Mouse (Mus musculus): Measurements from ENCODE around the gene Nadk. TPM values are rescaled to one million over a fixed set of nuclear protein-coding genes. Genes with fewer than 3 reads are reported as not detected.

The Nadk gene
- polyA plus RNA-seq, 1 experiment from 2014 or later = 75.2 TPM

DNA sequence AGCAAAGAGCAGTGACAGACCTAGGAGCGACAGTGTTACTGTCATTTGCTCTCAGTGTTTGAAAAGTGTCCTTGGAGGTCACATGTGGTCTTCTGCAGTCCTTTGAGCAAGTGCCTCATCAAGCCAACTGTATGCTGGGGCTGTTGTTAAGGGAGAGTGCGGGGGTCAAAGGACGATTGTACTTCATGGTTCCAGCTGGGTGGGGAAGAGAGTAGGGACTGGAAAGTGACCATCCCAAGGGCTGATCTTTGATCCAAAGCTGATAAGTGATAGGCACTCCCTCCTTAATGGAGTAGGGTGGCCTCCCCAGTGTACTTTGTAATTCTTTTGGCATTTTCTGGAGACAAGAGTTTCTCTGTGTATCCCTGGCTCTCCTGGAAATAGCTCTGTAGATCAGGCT, 49.7 kb downstream of the Nadk start:
- 87% methylated on average over 3 of the region's 3 CpGs for WGBS
- H3K27me3 ChIP-seq (ENCODE audit: control insufficient read depth, insufficient read depth, low read length) = no peaks in the 10 kb centered on the region
- no peaks in the 10 kb centered on the region for H3K9me3 ChIP-seq (ENCODE audit: control insufficient read depth, low read length)
- no peak overlapping the region for H3K9ac ChIP-seq (ENCODE audit: low read length)
- H3K4me2 ChIP-seq (replicated peaks; ENCODE audit: low read depth) = no peak overlapping the region
- H3K36me3 ChIP-seq (ENCODE audit: control insufficient read depth, insufficient read depth, low read length) = peaks cover 19% of the 10 kb centered on the region
- no peaks in the 10 kb centered on the region for H3K4me1 ChIP-seq (replicated peaks; ENCODE audit: control insufficient read depth, insufficient read depth)
- ATAC-seq (ENCODE audit: low FRiP score, low TSS enrichment) = no peak
- DNase-seq (ENCODE audit: low spot score) = no peak
- H3K27ac ChIP-seq (replicated peaks) = no peak overlapping the region
- H3K4me3 ChIP-seq (ENCODE audit: low read depth, low read length) = no peak overlapping the region
- TF ChIP-seq CTCF (IDR thresholded peaks at IDR 0.05; ENCODE audit: low read depth) (no peak), EP300 (optimal IDR thresholded peaks at IDR 0.05) (no peak)

DNA sequence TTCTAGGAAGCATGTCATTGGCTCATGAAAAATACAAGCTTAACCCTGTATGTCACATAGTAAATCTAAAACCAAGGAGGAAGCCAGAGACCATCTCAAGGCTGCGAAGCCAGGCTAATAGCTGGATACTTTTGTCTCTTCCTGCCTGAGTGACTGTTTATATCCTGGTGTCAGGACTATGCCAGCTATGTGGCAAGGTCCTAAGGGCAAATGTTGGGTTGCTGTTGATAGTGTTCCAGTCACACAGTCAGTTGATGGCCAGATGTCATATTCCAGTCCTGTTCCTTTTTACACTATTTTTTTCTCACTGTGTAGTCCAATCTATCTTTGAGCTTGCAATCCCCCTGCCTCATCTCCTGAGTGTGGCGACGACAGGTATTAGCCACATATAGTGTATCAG, 51.1 kb downstream of the Nadk start:
- DNase-seq (ENCODE audit: low spot score) (no peak), ATAC-seq (ENCODE audit: low FRiP score, low TSS enrichment) (no peak)
- H3K9me3 ChIP-seq (ENCODE audit: control insufficient read depth, low read length) = no peaks in the 10 kb centered on the region
- no peaks in the 10 kb centered on the region for H3K27me3 ChIP-seq (ENCODE audit: control insufficient read depth, insufficient read depth, low read length)
- H3K36me3 ChIP-seq (ENCODE audit: control insufficient read depth, insufficient read depth, low read length) = peaks cover 29% of the 10 kb centered on the region
- no peak for TF ChIP-seq CTCF (IDR thresholded peaks at IDR 0.05; ENCODE audit: low read depth)
- TF ChIP-seq EP300 (optimal IDR thresholded peaks at IDR 0.05) = no peak
- H3K4me2 ChIP-seq (replicated peaks; ENCODE audit: low read depth) = no peak overlapping the region
- H3K27ac ChIP-seq (replicated peaks) = no peak overlapping the region
- no peak overlapping the region for H3K9ac ChIP-seq (ENCODE audit: low read length)
- no peaks in the 10 kb centered on the region for H3K4me1 ChIP-seq (replicated peaks; ENCODE audit: control insufficient read depth, insufficient read depth)
- 91% methylated on average over 3 of the region's 3 CpGs for WGBS
- no peak overlapping the region for H3K4me3 ChIP-seq (ENCODE audit: low read depth, low read length)

DNA sequence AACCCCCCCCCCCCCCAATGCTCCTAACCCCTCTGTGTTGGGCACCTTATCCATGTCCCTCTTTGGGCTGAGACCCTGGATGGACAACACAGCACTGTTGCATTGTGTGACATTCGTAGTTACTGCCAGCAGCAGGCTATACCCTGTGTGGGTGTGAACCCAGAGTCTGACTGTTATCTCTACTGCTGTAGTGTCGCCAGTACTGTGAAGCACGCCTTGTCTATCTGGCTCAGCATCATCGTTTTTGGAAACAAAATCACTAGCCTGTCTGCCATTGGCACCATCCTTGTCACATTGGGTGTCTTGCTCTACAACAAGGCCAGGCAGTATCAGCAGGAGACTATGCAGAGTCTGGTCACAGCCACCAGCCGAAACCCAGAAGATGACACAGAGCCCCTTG, 56.1 kb downstream of the Nadk start:
- ATAC-seq (ENCODE audit: low FRiP score, low TSS enrichment) (no peak), DNase-seq (ENCODE audit: low spot score) (no peak)
- Histone ChIP-seq H3K9me3 (ENCODE audit: control insufficient read depth, low read length) (no peaks in the 10 kb centered on the region), H3K4me3 (ENCODE audit: low read depth, low read length) (no peak overlapping the region), H3K36me3 (ENCODE audit: control insufficient read depth, insufficient read depth, low read length) (peaks cover 28% of the 10 kb centered on the region), H3K27ac (replicated peaks) (no peak overlapping the region), H3K4me2 (replicated peaks; ENCODE audit: low read depth) (no peak overlapping the region), H3K4me1 (replicated peaks; ENCODE audit: control insufficient read depth, insufficient read depth) (no peaks in the 10 kb centered on the region), H3K27me3 (ENCODE audit: control insufficient read depth, insufficient read depth, low read length) (no peaks in the 10 kb centered on the region), H3K9ac (ENCODE audit: low read length) (no peak overlapping the region)
- WGBS = 93% methylated on average over 5 of the region's 5 CpGs
- TF ChIP-seq EP300 (optimal IDR thresholded peaks at IDR 0.05) (no peak), CTCF (IDR thresholded peaks at IDR 0.05; ENCODE audit: low read depth) (no peak)

DNA sequence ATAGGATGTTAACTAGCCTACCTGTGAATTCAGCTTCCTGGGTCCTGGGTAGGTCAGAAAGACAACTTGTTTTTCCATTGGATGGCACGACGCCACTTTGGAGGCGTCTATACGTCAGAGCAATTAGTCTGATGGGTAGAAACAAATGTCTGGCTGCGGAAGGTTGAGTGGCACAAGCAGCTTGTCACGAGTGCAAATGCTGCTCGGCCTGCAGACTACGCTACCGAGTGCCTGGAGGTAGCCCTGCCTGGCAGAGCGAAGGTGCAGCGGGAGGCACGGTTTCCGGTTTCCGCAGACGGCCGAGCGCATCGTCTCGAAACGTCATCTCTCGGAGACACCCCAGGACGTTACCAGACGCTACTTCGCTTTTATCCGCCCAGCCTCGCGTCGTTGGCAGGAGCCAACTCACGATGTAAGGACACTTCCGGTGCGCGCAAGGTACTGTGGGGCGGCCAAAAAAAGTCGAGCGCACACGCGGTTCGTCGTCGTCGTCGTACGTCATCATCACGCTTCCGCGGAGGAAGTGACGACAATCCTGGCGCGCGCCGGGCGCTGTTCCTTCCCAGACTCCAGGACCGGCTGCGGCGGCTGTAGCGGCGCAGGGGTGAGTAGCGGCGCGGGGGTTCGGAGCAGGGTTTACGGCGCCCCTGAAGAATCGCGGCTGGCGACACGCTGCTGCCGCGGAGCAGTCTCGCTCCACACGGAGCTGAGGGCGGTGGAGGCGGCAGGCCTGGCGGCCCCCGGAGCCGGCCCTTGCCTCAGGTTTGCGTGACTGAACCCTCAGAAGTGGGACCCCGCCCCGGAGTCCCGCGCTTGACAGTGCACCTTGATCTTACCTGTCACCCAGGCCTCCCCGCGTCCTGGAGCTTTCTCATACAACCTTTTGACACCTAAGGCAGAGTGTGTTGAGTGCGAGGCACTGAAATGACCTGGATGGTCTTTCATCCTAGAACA, 62.4 kb downstream of the Nadk start, which contains the start of gene Cdk11b:
Gene Cdk11b (plus strand): TSS at position 517 of the 954 bp plus-strand sequence.
- Histone ChIP-seq H3K27ac (replicated peaks) (peak within 1 kb of the TSS; percentile 92), H3K4me1 (replicated peaks; ENCODE audit: control insufficient read depth, insufficient read depth) (0 out of 2 replicates have a peak, but pooled peaks cover 2% of the 10 kb centered on the region), H3K4me2 (replicated peaks; ENCODE audit: low read depth) (peak within 1 kb of the TSS; percentile 85), H3K9ac (ENCODE audit: low read length) (peak within 1 kb of the TSS; percentile 89), H3K9me3 (ENCODE audit: control insufficient read depth, low read length) (no peaks in the 10 kb centered on the region), H3K4me3 (ENCODE audit: low read depth, low read length) (peak within 1 kb of the TSS; percentile 96), H3K36me3 (ENCODE audit: control insufficient read depth, insufficient read depth, low read length) (peaks cover 8% of the 10 kb centered on the region; the same call in 1 of the 2 replicates), H3K27me3 (ENCODE audit: control insufficient read depth, insufficient read depth, low read length) (no peaks in the 10 kb centered on the region)
- WGBS = under 1% methylated on average over 82 of the region's 84 CpGs
- DNase-seq (ENCODE audit: low spot score) (peak; percentile 97), ATAC-seq (ENCODE audit: low FRiP score, low TSS enrichment) (peak; percentile 100)
- peak; percentile 43 for TF ChIP-seq EP300 (optimal IDR thresholded peaks at IDR 0.05)
- TF ChIP-seq CTCF (IDR thresholded peaks at IDR 0.05; ENCODE audit: low read depth) = no peak; the same call in 1 of the 2 replicates

DNA sequence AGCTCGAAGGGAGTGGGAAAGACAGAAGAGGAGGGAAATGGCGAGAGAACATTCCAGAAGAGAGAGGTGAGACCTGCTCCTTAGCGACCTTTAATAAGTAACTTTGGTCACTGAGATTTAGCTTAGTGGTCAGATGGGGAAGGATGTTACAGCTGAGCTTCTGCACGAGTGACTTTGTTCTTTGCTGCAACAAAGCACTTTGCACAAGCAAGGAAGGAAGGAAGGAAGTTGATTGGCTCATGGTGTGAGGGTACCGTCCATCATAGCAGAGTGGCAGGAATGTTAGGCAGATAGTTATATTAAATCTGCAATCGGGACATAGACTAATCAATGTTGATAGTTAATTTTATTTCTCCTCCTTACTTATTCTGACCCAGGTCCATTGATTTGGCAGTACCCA, 68.1 kb downstream of the Nadk start:
- 86% methylated on average over 6 of the region's 6 CpGs for whole genome bisulfite sequencing
- Histone ChIP-seq H3K4me3 (ENCODE audit: low read depth, low read length) (no peak overlapping the region), H3K4me2 (replicated peaks; ENCODE audit: low read depth) (no peak overlapping the region), H3K4me1 (replicated peaks; ENCODE audit: control insufficient read depth, insufficient read depth) (no peaks in the 10 kb centered on the region), H3K9ac (ENCODE audit: low read length) (no peak overlapping the region), H3K27me3 (ENCODE audit: control insufficient read depth, insufficient read depth, low read length) (no peaks in the 10 kb centered on the region), H3K9me3 (ENCODE audit: control insufficient read depth, low read length) (no peaks in the 10 kb centered on the region), H3K36me3 (ENCODE audit: control insufficient read depth, insufficient read depth, low read length) (peaks cover 18% of the 10 kb centered on the region), H3K27ac (replicated peaks) (no peak overlapping the region)
- no peak for DNase-seq (ENCODE audit: low spot score)
- TF ChIP-seq CTCF (IDR thresholded peaks at IDR 0.05; ENCODE audit: low read depth) = no peak
- TF ChIP-seq EP300 (optimal IDR thresholded peaks at IDR 0.05) = no peak
- no peak for ATAC-seq (ENCODE audit: low FRiP score, low TSS enrichment)

Data from stomach, postnatal 0 days (tissue).